12 mouse cellular contexts compared by ENCODE assay signal in genomic region chr1:181877088-181877487, GRCm38 (mm10). TPM values are rescaled to one million over a fixed set of nuclear protein-coding genes. Genes with fewer than 3 reads are reported as not detected.
A peak's percentile ranks its signal among the peaks of the same experiment; 100 is the strongest.
DNase-seq lines count a peak whose midpoint lies in the region.
"Had no signal": no experiment of that assay in that cellular context is flagged by ENCODE, and none has a peak within 500 bp of the region (broad histone marks: within the 10 kb centered on the region; RNA-seq: fewer than 3 reads in every experiment).

No protein-coding gene starts in this region.

- peak overlapping the region; percentile 0 for H3K4me3 ChIP-seq in megakaryocyte, embryonic 14.5 days (replicated peaks)
- H3K4me3 ChIP-seq in forebrain, embryonic 10.5 days, result no peak overlapping the region
- H3K4me3 ChIP-seq: lung, embryonic 15.5 days had no signal

- H3K36me3 ChIP-seq in megakaryocyte, embryonic 14.5 days (replicated peaks; ENCODE audit: low read length), result no peaks in the 10 kb centered on the region
- H3K36me3 ChIP-seq in forebrain, embryonic 10.5 days (replicated peaks), result no peaks in the 10 kb centered on the region
- H3K36me3 ChIP-seq: lung, embryonic 15.5 days had no signal

- peaks cover 5% of the 10 kb centered on the region for H3K27me3 ChIP-seq in megakaryocyte, embryonic 14.5 days (replicated peaks)
- H3K27me3 ChIP-seq in forebrain, embryonic 10.5 days (ENCODE audit: poor library complexity, severe bottlenecking), result no peaks in the 10 kb centered on the region
- H3K27me3 ChIP-seq: lung, embryonic 15.5 days had no signal

- DNase-seq in left cerebral cortex, postnatal 4 days, result peak; percentile 74
- no peak for DNase-seq in left cerebral cortex, adult 11 months (ENCODE audit: low spot score)
- DNase-seq in urinary bladder, postnatal 14 days (ENCODE audit: low spot score), result peak; percentile 63
- DNase-seq in urinary bladder, postnatal 25 days (ENCODE audit: low spot score), result no peak
- no peak for DNase-seq in forebrain, embryonic 10.5 days (ENCODE audit: extremely low spot score, low spot score)
- DNase-seq in yolk sac, embryonic 10.5 days (ENCODE audit: low spot score), result no peak
- DNase-seq: adrenal gland, adult 8-10 months; gastrocnemius, postnatal 25 days; right cerebral cortex, postnatal 25 days had no signal

- intact Hi-C loops in left cerebral cortex, postnatal 4 days (cut with DNase I), result no loop called here

- H3K4me1 ChIP-seq in megakaryocyte, embryonic 14.5 days, result peaks cover 71% of the 10 kb centered on the region
- H3K4me1 ChIP-seq in forebrain, embryonic 10.5 days, result peaks cover 15% of the 10 kb centered on the region

- H3K9me3 ChIP-seq in megakaryocyte, embryonic 14.5 days, result no peaks in the 10 kb centered on the region
- H3K9me3 ChIP-seq in forebrain, embryonic 10.5 days, result no peaks in the 10 kb centered on the region
- H3K9me3 ChIP-seq: lung, embryonic 15.5 days had no signal

- H3K27ac ChIP-seq in forebrain, embryonic 10.5 days, result no peak overlapping the region
- H3K27ac ChIP-seq: kidney, postnatal 0 days; lung, embryonic 15.5 days had no signal

- 53% methylated on average over 5 of the region's 5 CpGs for WGBS in forebrain, embryonic 10.5 days

RNA-seq across cellular contexts. Expression of gene Lbr, which starts 34.2 kb away (rescaled TPM):
- 10 to 100 TPM; 21.7 to 24.1 TPM for total RNA-seq in left cerebral cortex, postnatal 4 days (2021)
- polyA plus RNA-seq in megakaryocyte, embryonic 14.5 days (2012; ENCODE audit: insufficient read depth, low replicate concordance), result 24.2 and 54.4 TPM in 2 replicates
- 212 and 221 TPM in 2 replicates for polyA plus RNA-seq in forebrain, embryonic 10.5 days (2016; fragmentation: Nextera tagmentation; extraction: Ambion mirVana)

Comparison
In these comparisons a context has a peak if more than half of its experiments do, and no peak if none do; other contexts are left out.
1. DNase-seq: peak in left cerebral cortex, postnatal 4 days (single experiment) and urinary bladder, postnatal 14 days (single experiment); none in left cerebral cortex, adult 11 months (single experiment), urinary bladder, postnatal 25 days (single experiment), forebrain, embryonic 10.5 days (single experiment) and yolk sac, embryonic 10.5 days (single experiment).